In genomic region chr8:8619221-8620194, GRCm38 (mm10) we compare ENCODE assay signal across 9 mouse cellular contexts. TPM values are rescaled to one million over a fixed set of nuclear protein-coding genes. Genes with fewer than 3 reads are reported as not detected.
A peak's percentile ranks its signal among the peaks of the same experiment; 100 is the strongest.
DNase-seq lines count a peak whose midpoint lies in the region; ATAC-seq and TF ChIP-seq lines count a peak whose summit lies in the region.
"Had no signal": no experiment of that assay in that cellular context is flagged by ENCODE, and none has a peak within 500 bp of the region (broad histone marks: within the 10 kb centered on the region; RNA-seq: fewer than 3 reads in every experiment).

No protein-coding gene starts in this region.

- DNase-seq in lung, postnatal 0 days (ENCODE audit: low spot score), result no peak
- no peak for DNase-seq in lung, postnatal 4 days
- DNase-seq in embryonic facial prominence, embryonic 10.5 days (ENCODE audit: low spot score), result peak; percentile 71
- peak; percentile 85 for DNase-seq in hindlimb bud, embryonic 11.5 days (ENCODE audit: extremely low spot score, low read depth, low spot score)
- DNase-seq in retina, embryonic 14.5 days (ENCODE audit: low spot score), result peak; percentile 59
- DNase-seq in natural killer cell, adult 2 months (ENCODE audit: low spot score in 2 of 2), result no peak
- DNase-seq in right cerebral cortex, postnatal 14 days, result no peak
- DNase-seq in kidney, adult 2 months, result no peak
- DNase-seq: gastrocnemius, postnatal 36 days had no signal

- H3K4me1 ChIP-seq in lung, postnatal 0 days (ENCODE audit: insufficient read depth, low read depth, low read length), result peaks cover 6% of the 10 kb centered on the region; the same call in 1 of the 2 replicates
- H3K4me1 ChIP-seq in embryonic facial prominence, embryonic 10.5 days, result peaks cover 46% of the 10 kb centered on the region
- no peaks in the 10 kb centered on the region for H3K4me1 ChIP-seq in kidney, adult 2 months (ENCODE audit: control insufficient read depth, insufficient read depth, low read length)

- TF ChIP-seq POLR2A in kidney, adult 2 months (IDR thresholded peaks at IDR 0.05; ENCODE audit: low read depth, low read length), result no peak

- no peak for TF ChIP-seq CTCF in lung, postnatal 0 days (IDR thresholded peaks at IDR 0.05)
- no peak for TF ChIP-seq CTCF in kidney, adult 2 months (conservative IDR thresholded peaks at IDR 0.05; ENCODE audit: insufficient read depth, insufficient read length, low read depth, low read length)

- peaks cover 21% of the 10 kb centered on the region; the same call in 1 of the 2 replicates for H3K36me3 ChIP-seq in lung, postnatal 0 days (ENCODE audit: insufficient read depth, low read length)
- peaks cover 71% of the 10 kb centered on the region for H3K36me3 ChIP-seq in embryonic facial prominence, embryonic 10.5 days (replicated peaks)
- H3K36me3 ChIP-seq in kidney, adult 2 months (ENCODE audit: control insufficient read depth, insufficient read depth, low read length), result no peaks in the 10 kb centered on the region; the same call in 1 of the 2 replicates

- no peaks in the 10 kb centered on the region for H3K9me3 ChIP-seq in lung, postnatal 0 days (ENCODE audit: low read length)
- H3K9me3 ChIP-seq in embryonic facial prominence, embryonic 10.5 days, result no peaks in the 10 kb centered on the region

- TF ChIP-seq EP300 in lung, postnatal 0 days (IDR thresholded peaks at IDR 0.05), result no peak

- no peak overlapping the region for H3K27ac ChIP-seq in lung, postnatal 0 days (ENCODE audit: low read length)
- H3K27ac ChIP-seq in embryonic facial prominence, embryonic 10.5 days (replicated peaks), result peak overlapping the region; percentile 70; the same call in 1 of the 2 replicates
- no peak overlapping the region for H3K27ac ChIP-seq in kidney, adult 2 months (ENCODE audit: insufficient read depth, low read depth, low read length)

- H3K27me3 ChIP-seq in lung, postnatal 0 days (replicated peaks; ENCODE audit: insufficient read depth, low read length), result no peaks in the 10 kb centered on the region
- H3K27me3 ChIP-seq in embryonic facial prominence, embryonic 10.5 days (replicated peaks; ENCODE audit: low read depth, poor library complexity, severe bottlenecking), result no peaks in the 10 kb centered on the region
- H3K27me3 ChIP-seq in kidney, adult 2 months (replicated peaks; ENCODE audit: control insufficient read depth, insufficient read depth, low read length), result no peaks in the 10 kb centered on the region; the same call in 1 of the 2 replicates

- ATAC-seq in lung, postnatal 0 days, result 0 out of 2 replicates have a peak, but pooled peaks have one; percentile 22

- no peak overlapping the region for H3K4me2 ChIP-seq in lung, postnatal 0 days (replicated peaks; ENCODE audit: low read depth, low read length)

- WGBS in lung, postnatal 0 days, result 58% methylated on average over 19 of the region's 19 CpGs
- 28% methylated on average over 19 of the region's 19 CpGs for WGBS in embryonic facial prominence, embryonic 10.5 days
- WGBS in kidney, adult 2 months, result 65% methylated on average over 19 of the region's 19 CpGs

- no peak overlapping the region for H3K9ac ChIP-seq in lung, postnatal 0 days (replicated peaks; ENCODE audit: low read depth)

- H3K4me3 ChIP-seq in lung, postnatal 0 days (ENCODE audit: low read depth, low read length), result no peak overlapping the region
- H3K4me3 ChIP-seq in embryonic facial prominence, embryonic 10.5 days, result no peak overlapping the region
- H3K4me3 ChIP-seq in kidney, adult 2 months (ENCODE audit: insufficient read depth, low read depth, low read length), result no peak overlapping the region

RNA-seq across cellular contexts. Expression of gene Efnb2, which starts 41.5 kb away (rescaled TPM):
- 26.7 and 30.1 TPM in 2 replicates for polyA plus RNA-seq in lung, postnatal 0 days (2015; fragmentation: Nextera tagmentation; extraction: Ambion mirVana)
- 32.2 and 33.7 TPM in 2 replicates for polyA plus RNA-seq in embryonic facial prominence, embryonic 10.5 days (2016; fragmentation: Nextera tagmentation; extraction: Ambion mirVana)
- 31.8 and 44.8 TPM in 2 replicates for polyA plus RNA-seq in kidney, adult 2 months (2012; rRNA removed)

Comparison
In these comparisons a context has a peak if more than half of its experiments do, and no peak if none do; other contexts are left out.
1. DNase-seq: peak in embryonic facial prominence, embryonic 10.5 days (single experiment), hindlimb bud, embryonic 11.5 days (single experiment) and retina, embryonic 14.5 days (single experiment); none in lung, postnatal 0 days (single experiment), lung, postnatal 4 days (0 of 2), natural killer cell, adult 2 months (0 of 2), right cerebral cortex, postnatal 14 days (single experiment) and kidney, adult 2 months (single experiment).